Mouse (Mus musculus) liver, embryonic 16.5 days (tissue): ENCODE data around the gene Zap70. TPM values are rescaled to one million over a fixed set of nuclear protein-coding genes. Genes with fewer than 3 reads are reported as not detected.
A peak's percentile ranks its signal among the peaks of the same experiment; 100 is the strongest.
"Not testable (repeated sequence)": the region's sequence is repeated elsewhere in the genome, so short reads cannot be mapped to it uniquely, and the experiment has no call there.

Experiments
- ATAC-seq: fragments of 200-750 bp; cut with Nextera tagmentation; 2 replicates; pipeline ENCODE4 v1.8.0; 2017; ENCODE audit warnings: low read depth, mild to moderate bottlenecking, moderate number of reproducible peaks, moderate library complexity
- H3K27ac ChIP-seq: fragments of 300-500 bp; sonication (generic); 2 replicates; pipeline ENCODE4 v1.5.1; 2014; ENCODE audit warnings: mild to moderate bottlenecking, low read length
- H3K27me3 ChIP-seq: fragments of 300-500 bp; sonication (generic); 2 replicates; pipeline ENCODE4 v1.6.1; 2014; ENCODE audit warnings: low read depth, low read length, mixed read lengths; ENCODE audit not compliant: control insufficient read depth, insufficient read depth
- H3K36me3 ChIP-seq: fragments of 300-500 bp; sonication (generic); 2 replicates; pipeline ENCODE4 v1.6.1; 2014; ENCODE audit warnings: mild to moderate bottlenecking; ENCODE audit not compliant: control insufficient read depth, insufficient read depth
- H3K4me1 ChIP-seq: fragments of 300-500 bp; sonication (generic); 2 replicates; pipeline ENCODE4 v1.6.1; 2014; ENCODE audit warnings: low read depth, low read length, mixed read lengths; ENCODE audit not compliant: control insufficient read depth
- H3K4me2 ChIP-seq: fragments of 300-500 bp; sonication (generic); 2 replicates; pipeline ENCODE4 v1.6.1; 2014; ENCODE audit warnings: low read depth, low read length, mixed read lengths
- H3K4me3 ChIP-seq: fragments of 300-500 bp; sonication (generic); 2 replicates; pipeline ENCODE4 v1.5.1; 2014; ENCODE audit warnings: low read depth, mild to moderate bottlenecking, low read length
- H3K9ac ChIP-seq: fragments of 300-500 bp; sonication (generic); 2 replicates; pipeline ENCODE4 v1.6.1; 2014; ENCODE audit warnings: low read depth, low read length
- H3K9me3 ChIP-seq: fragments of 300-500 bp; sonication (generic); replicated peaks from 2 replicates; pipeline ENCODE4 v1.6.1; 2016; ENCODE audit warnings: low read length; ENCODE audit not compliant: control insufficient read depth
- WGBS: fragments of 180-500 bp; shearing (Covaris S2); extraction: QIAGEN DNeasy Blood & Tissue Kit; methylation state at CpG from one replicate; pipeline ENCODE4 v1.1.7; 2014; ENCODE audit not compliant: insufficient replicate concordance; 5-methylcytosine and 5-hydroxymethylcytosine counted together
- polyA plus RNA-seq: library from polyadenylated mRNA; unstranded; fragments of >200 nt; fragmentation: Nextera tagmentation; extraction: Ambion mirVana; gene quantifications from 2 replicates; pipeline ENCODE4 v1.2.1, GENCODE M21; 2015

Zap70 gene
- polyA plus RNA-seq, 1 experiment from 2014 or later = 0.19 TPM

DNA sequence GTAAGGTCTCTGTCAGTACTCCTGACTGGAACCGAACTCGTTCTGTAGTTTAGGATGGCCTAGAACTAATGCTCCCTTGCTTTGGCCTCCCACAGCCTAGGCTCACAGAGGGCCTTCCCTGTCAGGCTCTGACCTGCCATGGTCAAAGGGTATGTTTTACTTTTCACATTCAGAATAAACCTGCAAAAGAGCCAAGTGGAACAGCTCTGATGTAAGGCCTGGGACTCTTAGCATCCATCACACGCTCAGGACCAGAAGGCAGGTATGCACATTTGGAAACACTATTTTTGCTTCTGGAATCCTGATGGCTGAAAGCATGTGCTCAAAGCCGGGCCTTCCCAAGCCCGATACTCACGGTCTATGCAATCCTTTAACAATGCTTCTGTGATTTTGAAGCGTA lies 50.2 kb downstream of the Zap70 start:
- Histone ChIP-seq H3K4me2 (no peak overlapping the region), H3K27ac (no peak overlapping the region), H3K9ac (no peak overlapping the region), H3K36me3 (peaks cover 72% of the 10 kb centered on the region), H3K9me3 (no peaks in the 10 kb centered on the region), H3K4me3 (no peak overlapping the region), H3K27me3 (no peaks in the 10 kb centered on the region), H3K4me1 (peaks cover 9% of the 10 kb centered on the region)
- no peak for ATAC-seq
- WGBS = 93% methylated on average over 7 of the region's 7 CpGs

- H3K36me3 ChIP-seq = peaks cover 73% of the 10 kb centered on the region
- H3K4me2 ChIP-seq = no peak overlapping the region
- WGBS = 34% methylated on average over 7 of the region's 7 CpGs
- H3K4me1 ChIP-seq = peaks cover 9% of the 10 kb centered on the region
- H3K4me3 ChIP-seq = no peak overlapping the region
- no peak overlapping the region for H3K27ac ChIP-seq
- no peaks in the 10 kb centered on the region for H3K27me3 ChIP-seq
- H3K9me3 ChIP-seq = no peaks in the 10 kb centered on the region
- no peak overlapping the region for H3K9ac ChIP-seq
- ATAC-seq = peak; percentile 70
Observed at GRCm38 (mm10) chr1:36813415-36813814, 51.8 kb downstream of the Zap70 start.

- no peak overlapping the region for H3K4me3 ChIP-seq
- H3K4me1 ChIP-seq = peaks cover 9% of the 10 kb centered on the region
- peaks cover 74% of the 10 kb centered on the region for H3K36me3 ChIP-seq
- H3K27me3 ChIP-seq = no peaks in the 10 kb centered on the region
- H3K9ac ChIP-seq = no peak overlapping the region
- H3K9me3 ChIP-seq = no peaks in the 10 kb centered on the region
- no peak overlapping the region for H3K27ac ChIP-seq
- no peak for ATAC-seq
- no peak overlapping the region for H3K4me2 ChIP-seq
- WGBS = 66% methylated on average over 5 of the region's 5 CpGs
Observed at GRCm38 (mm10) chr1:36814271-36814903, 52.8 kb downstream of the Zap70 start.

GRCm38 (mm10) chr1:36815166-36815565 lies 53.6 kb downstream of the Zap70 start:
- H3K36me3 ChIP-seq = peaks cover 74% of the 10 kb centered on the region
- H3K9me3 ChIP-seq = no peaks in the 10 kb centered on the region
- no peak overlapping the region for H3K4me3 ChIP-seq
- no peak overlapping the region for H3K27ac ChIP-seq
- no peak for ATAC-seq
- peaks cover 9% of the 10 kb centered on the region for H3K4me1 ChIP-seq
- no peaks in the 10 kb centered on the region for H3K27me3 ChIP-seq
- 68% methylated on average over 6 of the region's 6 CpGs for WGBS
- no peak overlapping the region for H3K9ac ChIP-seq
- no peak overlapping the region for H3K4me2 ChIP-seq

DNA sequence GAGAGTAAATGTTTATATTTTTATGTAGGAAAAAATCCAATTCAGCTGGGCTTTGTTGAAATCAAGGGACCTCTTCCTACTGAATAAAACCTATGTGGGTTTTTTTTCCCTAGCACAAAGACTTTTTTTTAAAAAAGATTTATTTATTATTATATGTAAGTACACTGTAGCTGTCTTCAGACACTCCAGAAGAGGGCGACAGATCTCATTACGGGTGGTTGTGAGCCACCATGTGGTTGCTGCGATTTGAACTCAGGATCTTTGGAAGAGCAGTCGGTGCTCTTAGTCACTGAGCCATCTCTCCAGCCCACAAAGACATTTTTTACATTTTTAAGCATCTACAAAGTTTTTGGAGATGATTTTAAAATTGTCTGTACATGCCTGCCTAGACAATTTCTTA lies 60.3 kb downstream of the Zap70 start:
- H3K27me3 ChIP-seq, H3K4me3 ChIP-seq, ATAC-seq, H3K4me2 ChIP-seq, H3K9me3 ChIP-seq, H3K4me1 ChIP-seq, H3K27ac ChIP-seq, H3K9ac ChIP-seq: not testable (repeated sequence)
- peaks cover 76% of the 10 kb centered on the region for H3K36me3 ChIP-seq
- WGBS = 76% methylated on average over 4 of the region's 4 CpGs

GRCm38 (mm10) chr1:36824356-36824755 lies 62.8 kb downstream of the Zap70 start:
- no peak overlapping the region for H3K9ac ChIP-seq
- no peak overlapping the region for H3K4me2 ChIP-seq
- no peak overlapping the region for H3K27ac ChIP-seq
- peaks cover 64% of the 10 kb centered on the region for H3K36me3 ChIP-seq
- H3K4me1 ChIP-seq = no peaks in the 10 kb centered on the region
- ATAC-seq = no peak
- no peak overlapping the region for H3K4me3 ChIP-seq
- H3K9me3 ChIP-seq = no peaks in the 10 kb centered on the region
- H3K27me3 ChIP-seq = no peaks in the 10 kb centered on the region
- WGBS = 83% methylated on average over 5 of the region's 5 CpGs

- Histone ChIP-seq H3K27me3 (no peaks in the 10 kb centered on the region), H3K9ac (no peak overlapping the region), H3K4me1 (no peaks in the 10 kb centered on the region), H3K9me3 (no peaks in the 10 kb centered on the region), H3K4me2 (no peak overlapping the region), H3K36me3 (peaks cover 60% of the 10 kb centered on the region), H3K4me3 (no peak overlapping the region), H3K27ac (no peak overlapping the region)
- 79% methylated on average over 14 of the region's 14 CpGs for WGBS
- no peak for ATAC-seq
Observed at GRCm38 (mm10) chr1:36830913-36831866, 69.6 kb downstream of the Zap70 start.
